Mouse (Mus musculus) megakaryocyte-erythroid progenitor cell, adult 5-6 weeks (primary cell): ENCODE results near the gene Pid1. TPM values are rescaled to one million over a fixed set of nuclear protein-coding genes. Genes with fewer than 3 reads are reported as not detected.
"Not testable (repeated sequence)": the region's sequence is repeated elsewhere in the genome, so short reads cannot be mapped to it uniquely, and the experiment has no call there.

Experiments
- ATAC-seq: replicated peaks from 2 replicates; pipeline ENCODE4 v1.8.0; 2016; ENCODE audit warnings: mild to moderate bottlenecking, inconsistent platforms; ENCODE audit not compliant: severe bottlenecking, poor library complexity, low FRiP score, low TSS enrichment
- total RNA-seq, 2 experiments: library from RNA; stranded (forward) in 1 of 2; stranded (reverse) in 1 of 2; fragments of 200-1000, 215-1000 nt in 1 of 2; fragments of >200 nt in 1 of 2; fragmentation: Nextera tagmentation in 1 of 2; gene quantifications; 2 replicates each; pipeline ENCODE4 v1.2.3; 2014 to 2017

Pid1 gene
- total RNA-seq, 2 experiments from 2014 or later, result 3.6 TPM; not detected in 1

DNA sequence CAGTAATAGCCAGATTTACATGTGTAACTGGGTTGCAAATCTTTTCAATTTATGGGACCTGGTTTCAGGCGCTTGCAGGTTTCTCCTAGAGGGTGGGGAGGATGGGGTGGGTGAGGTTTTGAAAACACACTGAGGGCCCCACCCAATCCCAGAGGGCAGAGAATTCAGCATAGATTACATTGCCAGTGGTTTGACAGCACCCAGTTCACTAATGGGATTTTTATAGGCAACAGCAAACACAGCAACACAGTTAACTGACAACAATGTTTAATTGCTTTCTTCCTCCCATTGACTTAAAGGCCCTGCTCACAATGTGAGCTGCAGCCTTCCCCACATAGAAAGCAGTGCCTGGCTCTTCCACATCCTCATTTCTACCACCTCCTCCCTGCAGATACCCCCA, 1.8 kb downstream of the Pid1 start:
- ATAC-seq, result no peak

DNA sequence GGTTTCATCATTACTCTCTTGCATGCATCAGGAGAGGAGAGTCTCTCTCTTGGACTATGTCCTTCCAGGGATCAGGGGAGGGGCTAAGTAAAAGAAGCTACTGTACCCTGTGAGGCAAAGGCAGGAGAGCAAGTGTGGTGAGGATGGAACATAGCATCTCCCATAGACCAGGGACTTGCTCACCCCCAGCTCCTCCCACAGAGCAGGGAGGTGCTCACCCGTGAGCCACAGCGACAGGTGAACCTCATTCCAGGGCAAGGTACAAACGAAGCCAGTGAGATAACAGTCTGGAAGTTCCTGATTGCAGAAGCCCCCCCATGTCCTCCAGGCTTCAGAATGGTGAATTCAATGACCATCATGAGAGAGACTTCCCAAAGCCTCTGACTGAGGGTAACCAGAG, 2.6 kb downstream of the Pid1 start:
- no peak for ATAC-seq

DNA sequence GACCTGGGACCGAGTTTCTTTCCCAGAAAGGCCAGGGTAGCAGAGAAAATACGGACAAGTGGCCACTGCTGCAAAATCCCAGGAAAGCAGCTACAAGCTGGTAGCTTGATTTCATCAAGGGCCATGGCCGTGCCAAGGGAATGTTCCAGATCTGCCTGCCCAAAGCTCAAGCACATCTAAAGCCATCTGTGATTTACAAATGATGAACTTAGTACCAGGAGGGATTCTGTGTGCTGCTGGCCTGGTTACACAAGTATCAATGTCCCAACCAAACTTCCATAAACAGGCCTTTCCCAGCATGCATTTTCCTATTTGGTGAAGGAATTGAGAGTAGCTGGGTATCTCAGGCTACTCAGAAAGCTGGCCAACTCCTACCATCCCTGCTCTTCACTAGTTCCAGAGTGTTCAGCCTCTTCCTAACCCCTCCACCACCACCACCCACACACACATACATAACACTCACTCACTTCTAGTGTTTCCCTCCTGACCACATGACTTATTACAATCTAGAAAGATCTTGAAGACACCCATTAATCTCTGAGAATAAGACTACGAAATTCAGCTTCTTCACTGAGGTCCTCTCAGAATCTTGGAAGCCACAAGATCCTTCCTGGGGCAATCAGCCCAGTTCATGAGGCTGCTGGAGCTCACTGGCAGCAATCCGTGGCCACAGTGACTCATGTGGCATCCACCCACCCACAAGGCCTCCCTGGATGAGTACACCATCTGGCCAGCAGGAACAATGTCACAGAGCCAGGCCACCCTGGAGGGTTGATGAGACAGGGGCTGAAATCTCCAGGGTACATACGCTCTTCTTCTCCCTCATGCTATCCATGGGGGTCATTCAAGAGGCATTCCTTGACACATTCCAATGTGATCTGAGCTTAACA, 4.1 kb downstream of the Pid1 start:
- ATAC-seq, result no peak

DNA sequence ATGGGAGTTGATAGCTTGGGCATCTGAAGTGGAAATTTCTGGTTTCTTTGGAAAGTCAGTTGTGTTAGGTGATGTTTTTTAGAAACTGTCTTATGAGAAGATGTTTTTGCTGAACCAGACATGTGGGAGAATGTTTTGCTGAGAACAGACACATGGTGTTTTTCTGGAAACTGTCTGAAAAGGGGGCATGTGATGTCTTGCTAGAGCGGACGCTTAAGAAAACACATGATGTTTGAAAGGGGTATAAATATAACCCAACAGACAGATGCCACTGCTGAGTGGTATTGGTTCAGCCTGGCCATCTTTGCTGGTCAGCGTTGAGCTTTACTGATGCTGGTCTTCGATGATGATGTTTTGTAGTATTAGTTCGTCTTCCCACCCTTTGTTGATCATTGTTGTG, 6.8 kb downstream of the Pid1 start:
- ATAC-seq, result no peak

DNA sequence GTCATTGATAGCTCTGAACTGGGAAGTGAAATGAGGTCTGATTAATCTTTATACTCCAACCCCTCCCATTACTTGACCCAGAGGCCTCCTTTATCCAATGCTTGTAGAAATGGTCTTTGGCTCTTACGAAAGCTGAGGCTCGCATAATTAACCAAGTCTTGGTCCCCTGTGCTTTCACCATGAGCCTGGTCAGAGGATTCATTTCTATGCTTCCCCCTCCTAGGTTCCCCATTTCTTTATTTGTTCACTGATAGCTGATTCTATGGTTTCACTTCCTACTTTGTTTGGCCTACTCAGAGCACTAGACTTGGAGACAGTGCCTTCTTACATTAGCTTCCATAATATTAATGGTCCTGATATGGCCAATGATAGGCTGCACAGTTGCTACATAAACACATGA, 13.7 kb downstream of the Pid1 start:
- ATAC-seq, result no peak

DNA sequence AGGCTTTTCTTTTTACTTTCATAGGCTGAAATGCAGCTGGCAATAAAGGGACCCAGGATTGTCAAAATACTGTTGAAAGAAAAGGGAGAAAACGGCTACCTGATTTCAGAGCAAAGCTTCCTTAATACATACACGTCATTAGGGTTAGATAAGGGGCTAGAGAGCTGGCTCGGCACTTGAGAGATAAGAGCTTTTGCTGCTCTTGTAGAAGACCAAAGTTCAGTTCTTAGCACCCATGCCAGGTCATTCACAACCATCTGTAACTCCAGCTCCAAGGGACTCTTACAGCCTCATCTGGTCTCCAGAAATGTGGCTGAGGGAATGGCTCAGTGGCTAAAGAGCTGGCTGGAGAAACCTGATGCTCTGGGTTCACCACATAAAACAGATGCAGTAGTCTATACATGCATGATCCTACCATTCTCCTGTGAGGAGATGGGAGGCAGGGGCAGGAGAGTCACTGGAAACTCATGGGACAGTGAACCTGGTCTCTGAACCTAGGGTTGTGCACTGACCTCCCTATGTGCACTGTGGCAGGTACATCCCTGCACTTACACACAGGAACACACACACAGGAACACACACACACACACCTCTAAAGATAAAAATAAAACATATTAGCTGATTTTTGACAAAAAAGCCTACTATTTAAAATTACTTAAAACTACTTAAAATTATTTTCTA, 16.0 kb downstream of the Pid1 start:
- no peak for ATAC-seq

DNA sequence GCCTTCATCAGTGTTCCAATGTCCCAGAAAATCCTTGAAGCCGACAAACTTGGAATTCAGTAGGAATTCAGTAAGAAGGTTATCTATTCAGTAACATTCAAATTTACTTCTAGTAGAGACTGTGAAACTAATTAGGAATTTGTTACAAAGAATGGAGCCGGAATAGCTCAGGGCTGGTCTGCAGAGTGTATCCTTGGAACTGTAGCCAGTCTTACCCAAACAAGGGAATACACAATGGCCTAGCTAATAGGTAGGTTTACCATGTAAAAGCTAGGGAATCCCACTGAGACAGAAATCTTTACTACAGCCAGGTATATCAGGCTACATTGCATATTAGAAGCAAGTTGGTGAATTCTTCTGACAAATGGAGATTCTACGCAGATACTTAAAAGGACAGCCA, 31.2 kb downstream of the Pid1 start:
- not testable (repeated sequence) for ATAC-seq

DNA sequence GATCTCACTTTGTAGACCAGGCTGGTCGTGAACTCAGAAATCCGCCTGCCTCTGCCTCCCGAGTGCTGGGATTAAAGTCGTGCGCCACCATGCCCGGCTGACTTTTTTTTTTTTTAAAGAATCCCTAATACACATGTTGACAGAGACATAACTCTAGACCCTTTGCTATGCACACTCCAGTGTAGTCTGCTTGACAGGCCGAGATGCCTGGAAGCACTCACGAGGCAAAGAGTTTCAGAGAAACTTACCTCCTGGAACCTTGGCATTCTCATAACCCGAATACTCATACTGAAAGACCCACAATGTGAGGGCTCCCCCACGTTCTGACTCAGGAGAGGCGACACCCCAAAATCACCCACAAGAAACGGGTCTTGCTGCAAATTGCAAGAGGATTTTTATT, 32.1 kb downstream of the Pid1 start:
- not testable (repeated sequence) for ATAC-seq

DNA sequence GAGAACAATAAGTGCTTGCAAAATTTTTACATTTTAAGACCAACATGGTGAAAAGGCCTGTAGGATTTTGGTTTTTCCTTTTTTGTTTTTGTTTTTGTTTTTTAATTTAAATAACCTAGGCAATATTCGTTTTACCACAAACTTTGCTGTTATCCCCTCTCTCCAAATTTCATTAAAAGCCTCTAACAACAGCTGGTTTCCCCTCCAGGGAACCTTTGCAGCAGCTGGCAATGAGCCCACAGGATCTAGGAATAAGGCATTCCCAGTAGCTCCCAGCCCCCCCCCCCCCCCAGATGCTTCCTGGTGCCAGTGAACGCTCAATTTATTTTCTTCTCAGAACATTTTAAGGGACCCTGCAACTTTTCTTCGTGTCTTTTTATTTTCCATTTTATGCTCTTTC, 38.7 kb downstream of the Pid1 start:
- no peak for ATAC-seq

DNA sequence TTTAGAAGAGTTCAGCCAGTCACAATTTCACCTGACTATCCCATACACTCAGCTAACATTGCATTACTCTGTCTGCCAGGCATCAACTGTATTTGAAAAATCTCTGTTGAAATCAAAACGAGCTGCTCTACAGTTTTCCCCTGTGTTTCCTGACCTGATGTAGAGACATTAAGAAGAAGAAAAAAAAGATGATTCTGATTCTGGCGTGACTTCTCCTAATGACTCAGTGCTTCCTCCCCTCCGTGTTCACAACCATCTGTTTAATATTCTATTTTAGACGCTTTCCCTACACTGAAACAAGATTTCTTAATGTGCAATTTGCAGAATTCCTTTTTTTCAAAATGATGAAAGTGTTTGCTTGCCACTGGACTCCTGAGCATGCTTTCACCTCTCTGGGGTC, 42.7 kb downstream of the Pid1 start:
- no peak for ATAC-seq

DNA sequence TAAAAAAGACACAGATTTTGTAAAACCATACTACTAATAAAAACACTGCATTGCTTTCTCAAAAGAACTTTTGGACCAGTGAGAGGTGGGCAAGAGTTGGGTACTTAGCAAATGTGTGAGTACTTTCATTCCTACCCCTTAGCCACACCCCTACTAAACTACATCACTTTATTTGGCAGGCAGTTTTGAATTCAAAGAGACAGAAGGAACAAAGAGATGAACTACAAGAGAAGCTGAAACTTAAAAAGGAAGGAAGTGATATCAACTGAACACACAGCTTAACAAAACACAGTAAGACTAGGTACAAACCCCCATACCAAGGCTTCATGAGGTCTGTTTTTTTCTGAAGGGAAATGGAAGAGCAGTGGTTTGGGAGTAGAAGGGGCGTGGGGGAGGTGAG, 45.4 kb downstream of the Pid1 start:
- ATAC-seq, result no peak

DNA sequence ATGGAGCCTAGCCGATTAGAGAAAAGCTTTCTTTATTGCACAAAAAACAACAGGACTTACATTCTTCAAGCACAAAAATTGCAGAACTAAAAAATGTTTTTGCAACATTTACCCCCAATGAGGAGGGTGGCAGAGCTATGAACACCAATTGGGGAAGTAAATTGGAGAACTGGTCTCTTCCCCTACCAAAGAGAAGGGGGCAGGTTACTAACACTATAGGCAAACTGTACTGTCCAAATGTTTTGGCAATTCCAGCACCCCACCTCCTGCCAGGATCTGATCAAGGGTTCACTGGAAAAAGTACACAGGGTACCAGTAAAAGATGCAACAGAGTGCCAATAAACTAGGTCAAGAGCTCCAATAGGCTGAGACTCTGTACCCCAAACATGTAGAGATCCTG, 46.2 kb downstream of the Pid1 start:
- ATAC-seq, result no peak

DNA sequence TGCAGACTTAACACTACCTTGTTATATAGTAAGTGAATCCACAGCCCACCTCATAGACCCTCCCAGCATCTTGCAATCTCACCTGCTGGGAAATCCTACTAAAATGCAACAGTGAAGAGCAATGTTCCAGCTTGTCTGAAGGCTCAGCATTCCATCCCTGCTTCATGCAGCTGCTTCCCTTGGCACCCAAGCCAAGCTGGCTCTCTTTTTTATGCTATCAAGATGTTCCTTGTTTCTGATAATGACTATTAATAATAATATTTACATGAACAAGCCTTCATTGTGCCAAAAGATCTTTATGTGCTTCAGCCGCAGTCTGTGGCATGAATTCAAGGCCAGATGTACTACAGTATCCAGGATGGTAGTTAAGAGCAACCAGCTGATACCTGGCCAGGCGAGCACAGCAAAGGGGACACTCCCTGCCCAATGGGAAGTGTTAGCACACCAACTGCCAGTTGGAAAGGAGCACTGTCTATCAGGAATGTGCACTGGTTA, 54.0 kb downstream of the Pid1 start:
- ATAC-seq, result no peak

DNA sequence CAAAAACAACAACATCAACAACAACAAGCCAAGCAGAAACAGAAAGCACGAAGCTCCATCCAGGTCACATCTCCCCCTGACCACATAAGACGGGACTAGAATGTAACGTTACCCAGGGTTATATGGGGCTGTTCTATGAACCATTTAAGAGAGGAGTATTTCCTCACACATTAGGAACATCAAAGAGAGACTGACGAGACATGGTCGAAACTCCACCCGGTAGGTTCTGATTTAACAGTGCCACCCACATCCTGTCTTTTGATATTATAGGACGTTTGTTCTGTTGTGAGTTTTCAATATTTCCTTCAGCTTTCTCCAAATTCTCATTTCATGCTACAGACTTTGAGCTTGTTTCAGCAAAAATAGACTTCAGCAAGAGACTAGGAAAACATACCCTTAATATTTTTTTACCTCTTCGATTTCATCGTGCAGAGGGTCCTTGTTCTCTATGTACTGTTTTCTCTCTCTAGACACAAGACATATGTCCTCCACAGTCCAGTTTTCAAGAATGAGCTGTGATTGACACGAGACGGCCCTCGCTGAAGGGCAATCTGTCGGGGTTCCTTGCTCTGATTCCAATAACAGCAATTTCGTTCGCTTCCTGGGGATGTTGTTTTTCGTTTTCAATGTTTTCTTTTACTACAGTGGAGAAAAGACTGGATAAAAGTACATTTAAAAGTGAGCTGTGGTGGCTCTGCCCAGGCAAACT, 58.1 kb downstream of the Pid1 start:
- no peak for ATAC-seq

DNA sequence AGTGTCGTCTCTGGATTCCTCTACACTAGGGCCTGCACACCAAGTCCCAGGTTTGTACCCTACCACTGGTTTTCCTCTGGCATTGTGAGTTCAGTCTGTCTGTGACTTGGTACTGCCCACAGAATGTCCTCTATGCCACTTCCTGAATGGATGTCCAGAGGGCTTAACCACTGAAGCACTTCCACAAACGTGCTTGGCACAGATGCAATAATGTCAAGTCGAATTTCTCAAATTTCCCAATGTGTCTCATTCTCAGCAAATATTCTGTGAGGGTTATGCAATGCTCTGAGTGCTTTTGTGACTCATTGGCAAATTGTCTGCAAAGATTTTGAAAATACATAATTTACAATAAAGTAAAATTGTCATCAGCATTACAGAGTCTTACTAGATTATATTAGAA, 61.2 kb downstream of the Pid1 start:
- ATAC-seq, result no peak

DNA sequence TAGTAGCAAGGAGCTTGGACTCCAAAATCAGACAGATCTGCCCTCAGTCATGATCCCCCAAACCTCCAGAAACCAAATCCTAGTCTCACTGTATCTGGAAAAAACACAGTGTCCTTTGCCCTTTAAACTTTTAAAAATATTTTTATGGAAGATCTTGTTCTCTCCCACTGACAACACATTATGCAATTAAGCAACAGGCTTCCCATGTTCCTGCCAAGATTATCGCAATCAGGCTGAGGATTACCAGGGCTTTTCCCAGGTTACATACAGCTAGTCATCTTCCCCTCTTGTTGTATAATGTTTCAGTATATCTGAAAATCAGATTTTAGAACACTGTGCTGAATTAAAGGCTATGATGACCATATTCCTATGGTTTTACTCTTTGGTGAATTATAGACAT, 64.3 kb downstream of the Pid1 start:
- ATAC-seq, result no peak

DNA sequence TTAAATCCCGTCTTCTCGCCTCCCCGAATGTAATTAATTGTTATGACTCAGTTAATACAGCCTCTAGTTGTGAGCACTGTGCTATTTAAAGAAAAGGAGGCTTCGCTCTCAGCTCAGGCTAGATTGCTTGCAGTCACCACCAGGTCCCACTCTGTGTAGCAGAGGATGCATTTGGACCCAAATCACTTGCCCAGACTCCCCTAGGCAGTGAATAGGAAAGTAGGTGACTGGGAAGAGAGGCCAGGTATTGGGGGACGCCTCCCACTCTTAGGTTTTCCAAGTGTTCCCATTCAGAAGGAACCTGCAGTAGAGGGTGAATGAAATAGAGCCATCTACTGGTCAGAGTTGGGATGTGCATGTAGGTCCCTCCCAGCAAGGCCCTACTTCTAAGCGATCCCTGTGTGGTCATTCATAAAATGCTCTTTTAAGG, 77.3 kb downstream of the Pid1 start:
- ATAC-seq, result 0 out of 2 replicates have a peak, but pooled peaks have one; percentile 70

DNA sequence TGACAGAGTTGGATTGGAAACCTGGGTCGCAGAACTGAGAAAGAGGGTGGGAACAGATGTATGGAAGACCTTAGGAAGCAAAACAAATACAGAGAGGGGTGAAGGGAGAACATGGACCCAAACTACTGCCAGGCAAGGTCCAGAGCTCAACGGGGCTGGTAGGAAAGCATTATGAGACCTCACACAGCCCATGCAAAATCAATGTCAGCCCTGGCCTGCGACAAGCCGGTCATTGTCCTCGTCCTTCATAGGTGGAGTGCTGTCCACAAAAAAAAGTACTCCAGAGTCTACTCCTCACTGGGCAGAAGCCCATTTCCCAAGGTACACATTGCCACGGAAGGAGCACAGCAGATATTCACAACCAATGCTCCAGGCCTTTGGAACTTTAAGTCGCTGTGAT, 78.4 kb downstream of the Pid1 start:
- ATAC-seq, result no peak

DNA sequence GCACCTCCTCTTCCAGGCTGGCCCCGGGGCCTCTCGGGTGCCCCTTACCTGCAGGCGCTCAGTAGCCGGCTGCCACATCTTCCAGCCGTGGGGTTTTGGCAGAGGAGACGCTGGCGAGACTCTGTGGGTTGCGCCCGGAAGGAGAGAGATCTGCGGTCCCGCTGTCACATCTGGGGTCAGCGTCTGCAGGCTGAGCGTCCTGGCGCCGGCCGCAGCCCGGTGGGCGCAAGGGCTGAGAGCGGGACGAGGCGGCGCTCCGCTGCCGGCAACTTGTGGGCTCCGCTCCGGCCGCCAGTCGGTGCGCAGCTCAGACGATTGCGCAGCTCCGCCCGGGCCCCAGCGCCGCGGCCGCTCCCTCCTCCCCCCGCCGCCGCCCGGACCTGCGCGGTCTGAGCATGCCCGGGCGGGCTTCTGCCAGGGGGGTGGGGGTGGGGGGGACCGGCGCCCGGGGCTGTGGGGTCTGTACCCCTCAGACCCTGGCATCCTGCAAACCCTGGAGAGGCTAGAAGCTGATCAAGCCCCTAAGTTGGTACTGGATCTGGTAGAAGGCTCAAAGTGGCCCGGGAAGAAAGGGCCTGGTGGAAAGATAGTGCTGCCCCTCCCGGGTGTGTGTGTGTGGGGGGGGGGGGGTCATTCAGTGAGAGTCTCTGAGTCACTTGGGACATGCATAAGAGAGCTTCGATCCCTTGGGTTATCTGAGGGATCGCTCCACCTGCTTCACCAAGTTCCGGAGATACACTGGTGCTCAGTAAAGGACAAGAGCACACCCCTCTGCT, 79.5 kb downstream of the Pid1 start:
- no peak for ATAC-seq
